In genomic region chr7:107802138-107802537, GRCm38 (mm10) we compare ENCODE assay signal across 23 mouse cellular contexts. TPM values are rescaled to one million over a fixed set of nuclear protein-coding genes. Genes with fewer than 3 reads are reported as not detected.
DNase-seq lines count a peak whose midpoint lies in the region; ATAC-seq lines count a peak whose summit lies in the region.
"Had no signal": no experiment of that assay in that cellular context is flagged by ENCODE, and none has a peak within 500 bp of the region (broad histone marks: within the 10 kb centered on the region; RNA-seq: fewer than 3 reads in every experiment).

No protein-coding gene starts in this region.

- no peaks in the 10 kb centered on the region for H3K36me3 ChIP-seq in embryonic facial prominence, embryonic 11.5 days (replicated peaks; ENCODE audit: control insufficient read depth, insufficient read depth, low read depth, low read length)
- H3K36me3 ChIP-seq in embryonic facial prominence, embryonic 10.5 days (replicated peaks), result no peaks in the 10 kb centered on the region
- H3K36me3 ChIP-seq in embryonic facial prominence, embryonic 12.5 days, result no peaks in the 10 kb centered on the region
- no peaks in the 10 kb centered on the region for H3K36me3 ChIP-seq in limb, embryonic 11.5 days (ENCODE audit: control insufficient read depth, insufficient read depth, low read length)
- no peaks in the 10 kb centered on the region for H3K36me3 ChIP-seq in limb, embryonic 15.5 days
- H3K36me3 ChIP-seq: forebrain, embryonic 12.5 days; heart, embryonic 12.5 days; hindbrain, embryonic 10.5 days; hindbrain, embryonic 15.5 days had no signal

- H3K9me3 ChIP-seq in embryonic facial prominence, embryonic 11.5 days (replicated peaks; ENCODE audit: control insufficient read depth, low read length), result no peaks in the 10 kb centered on the region
- 0 out of 2 replicates have a peak, but pooled peaks cover 6% of the 10 kb centered on the region for H3K9me3 ChIP-seq in embryonic facial prominence, embryonic 10.5 days
- H3K9me3 ChIP-seq in embryonic facial prominence, embryonic 12.5 days, result no peaks in the 10 kb centered on the region
- H3K9me3 ChIP-seq in limb, embryonic 11.5 days (ENCODE audit: control insufficient read depth, low read length), result no peaks in the 10 kb centered on the region
- H3K9me3 ChIP-seq in limb, embryonic 15.5 days, result no peaks in the 10 kb centered on the region
- H3K9me3 ChIP-seq: forebrain, embryonic 12.5 days; hindbrain, embryonic 10.5 days had no signal

- WGBS in embryonic facial prominence, embryonic 11.5 days, result 44% methylated on average over 3 of the region's 3 CpGs
- WGBS in embryonic facial prominence, embryonic 10.5 days, result 63% methylated on average over 3 of the region's 3 CpGs
- 49% methylated on average over 3 of the region's 3 CpGs for WGBS in embryonic facial prominence, embryonic 12.5 days
- WGBS in limb, embryonic 11.5 days, result 41% methylated on average over 3 of the region's 3 CpGs
- WGBS in limb, embryonic 15.5 days, result 33% methylated on average over 3 of the region's 3 CpGs

- no peaks in the 10 kb centered on the region for H3K4me1 ChIP-seq in embryonic facial prominence, embryonic 11.5 days (ENCODE audit: control insufficient read depth, insufficient read depth, low read length)
- H3K4me1 ChIP-seq in embryonic facial prominence, embryonic 10.5 days, result no peaks in the 10 kb centered on the region; the same call in 1 of the 2 replicates
- no peaks in the 10 kb centered on the region for H3K4me1 ChIP-seq in embryonic facial prominence, embryonic 12.5 days
- H3K4me1 ChIP-seq in limb, embryonic 11.5 days (ENCODE audit: control insufficient read depth, insufficient read depth, low read length), result 0 out of 2 replicates have a peak, but pooled peaks cover 2% of the 10 kb centered on the region
- peaks cover 2% of the 10 kb centered on the region; the same call in 1 of the 2 replicates for H3K4me1 ChIP-seq in limb, embryonic 15.5 days
- H3K4me1 ChIP-seq: forebrain, embryonic 12.5 days; heart, embryonic 12.5 days; hindbrain, embryonic 10.5 days; hindbrain, embryonic 15.5 days had no signal

- no peaks in the 10 kb centered on the region for H3K27me3 ChIP-seq in embryonic facial prominence, embryonic 11.5 days (ENCODE audit: control insufficient read depth, insufficient read depth, low read length)
- no peaks in the 10 kb centered on the region for H3K27me3 ChIP-seq in embryonic facial prominence, embryonic 10.5 days (replicated peaks; ENCODE audit: low read depth, poor library complexity, severe bottlenecking)
- H3K27me3 ChIP-seq in embryonic facial prominence, embryonic 12.5 days, result no peaks in the 10 kb centered on the region
- no peaks in the 10 kb centered on the region for H3K27me3 ChIP-seq in limb, embryonic 11.5 days (ENCODE audit: control insufficient read depth, insufficient read depth, low read length)
- no peaks in the 10 kb centered on the region for H3K27me3 ChIP-seq in limb, embryonic 15.5 days
- H3K27me3 ChIP-seq: forebrain, embryonic 12.5 days; heart, embryonic 12.5 days; hindbrain, embryonic 15.5 days had no signal

- peak; percentile 59 for DNase-seq in embryonic facial prominence, embryonic 11.5 days (ENCODE audit: low spot score)
- no peak for DNase-seq in embryonic facial prominence, embryonic 10.5 days (ENCODE audit: low spot score)
- peak; percentile 23 for DNase-seq in limb, embryonic 11.5 days (ENCODE audit: low spot score)
- no peak for DNase-seq in lung, postnatal 4 days
- DNase-seq in cerebellum, adult 8-10 months, result no peak
- DNase-seq: adrenal gland, postnatal 25 days; cerebellum, adult 9-10 months; cerebellum, postnatal 25 days; gastrocnemius, postnatal 14 days had no signal

- no peak overlapping the region for H3K27ac ChIP-seq in embryonic facial prominence, embryonic 11.5 days (replicated peaks; ENCODE audit: low read depth, low read length)
- no peak overlapping the region for H3K27ac ChIP-seq in embryonic facial prominence, embryonic 10.5 days (replicated peaks)
- 0 out of 2 replicates have a peak overlapping the region, but pooled peaks have one; percentile 23 for H3K27ac ChIP-seq in embryonic facial prominence, embryonic 12.5 days
- 0 out of 2 replicates have a peak overlapping the region, but pooled peaks have one; percentile 14 for H3K27ac ChIP-seq in limb, embryonic 11.5 days (replicated peaks; ENCODE audit: low read depth, low read length)
- peak overlapping the region; percentile 35; the same call in 1 of the 2 replicates for H3K27ac ChIP-seq in limb, embryonic 15.5 days
- H3K27ac ChIP-seq: forebrain, embryonic 12.5 days; hindbrain, embryonic 10.5 days; hindbrain, embryonic 15.5 days had no signal

- H3K9ac ChIP-seq in embryonic facial prominence, embryonic 11.5 days (replicated peaks; ENCODE audit: low read length), result no peak overlapping the region
- H3K9ac ChIP-seq in embryonic facial prominence, embryonic 12.5 days, result no peak overlapping the region
- no peak overlapping the region for H3K9ac ChIP-seq in limb, embryonic 11.5 days (ENCODE audit: low read length)
- no peak overlapping the region for H3K9ac ChIP-seq in limb, embryonic 15.5 days
- H3K9ac ChIP-seq: forebrain, embryonic 12.5 days; heart, embryonic 12.5 days; hindbrain, embryonic 15.5 days had no signal

- ATAC-seq in embryonic facial prominence, embryonic 11.5 days (replicated peaks; ENCODE audit: insufficient number of reproducible peaks, low FRiP score, low TSS enrichment, low read depth), result no peak; the same call in 1 of the 2 replicates
- peak; percentile 60; the same call in 1 of the 2 replicates for ATAC-seq in embryonic facial prominence, embryonic 12.5 days (ENCODE audit: insufficient number of reproducible peaks, insufficient read depth, low FRiP score, low TSS enrichment)
- peak; percentile 26; the same call in 1 of the 2 replicates for ATAC-seq in limb, embryonic 11.5 days (ENCODE audit: insufficient number of reproducible peaks, low FRiP score, low TSS enrichment, low read depth)
- ATAC-seq in limb, embryonic 15.5 days (ENCODE audit: insufficient number of reproducible peaks, low FRiP score, low TSS enrichment, low read depth), result no peak
- ATAC-seq in cerebellum, adult (ENCODE audit: insufficient number of reproducible peaks, low FRiP score, low TSS enrichment), result no peak
- ATAC-seq: activated CD4-positive, CD25-positive, alpha-beta regulatory T cell, adult 4 months; forebrain, embryonic 16.5 days; intestine, embryonic 16.5 days; Patski had no signal

- H3K4me2 ChIP-seq in embryonic facial prominence, embryonic 11.5 days (ENCODE audit: low read depth, low read length), result no peak overlapping the region
- no peak overlapping the region for H3K4me2 ChIP-seq in embryonic facial prominence, embryonic 12.5 days (replicated peaks)
- H3K4me2 ChIP-seq in limb, embryonic 11.5 days (ENCODE audit: low read depth, severe bottlenecking), result no peak overlapping the region
- no peak overlapping the region for H3K4me2 ChIP-seq in limb, embryonic 15.5 days
- H3K4me2 ChIP-seq: forebrain, embryonic 12.5 days; heart, embryonic 12.5 days; hindbrain, embryonic 15.5 days had no signal

- no peak overlapping the region for H3K4me3 ChIP-seq in embryonic facial prominence, embryonic 11.5 days (ENCODE audit: low read depth, low read length)
- no peak overlapping the region for H3K4me3 ChIP-seq in embryonic facial prominence, embryonic 10.5 days
- no peak overlapping the region for H3K4me3 ChIP-seq in embryonic facial prominence, embryonic 12.5 days
- H3K4me3 ChIP-seq in limb, embryonic 11.5 days (ENCODE audit: low read depth, low read length), result no peak overlapping the region
- no peak overlapping the region for H3K4me3 ChIP-seq in limb, embryonic 15.5 days
- H3K4me3 ChIP-seq: forebrain, embryonic 12.5 days; heart, embryonic 12.5 days; hindbrain, embryonic 10.5 days; hindbrain, embryonic 15.5 days had no signal

RNA-seq across cellular contexts. Expression of gene Ovch2, which starts 1.1 kb away (rescaled TPM):
- polyA plus RNA-seq in embryonic facial prominence, embryonic 11.5 days (2014; fragmentation: Nextera tagmentation; extraction: Ambion mirVana), result not detected in 2 replicates
- polyA plus RNA-seq in embryonic facial prominence, embryonic 10.5 days (2016; fragmentation: Nextera tagmentation; extraction: Ambion mirVana), result not detected in 2 replicates
- not detected in 2 replicates for polyA plus RNA-seq in embryonic facial prominence, embryonic 12.5 days (2016; fragmentation: Nextera tagmentation; extraction: Ambion mirVana)
- not detected in 2 replicates for polyA plus RNA-seq in limb, embryonic 11.5 days (2014; fragmentation: Nextera tagmentation; extraction: Ambion mirVana)
- not detected in 2 replicates for polyA plus RNA-seq in limb, embryonic 15.5 days (2015; fragmentation: Nextera tagmentation; extraction: Ambion mirVana)
- polyA plus RNA-seq: activated CD4-positive, CD25-positive, alpha-beta regulatory T cell, adult 4 months; C2C12; cortical plate, adult 2 months; forebrain, embryonic 12.5 days; forebrain, embryonic 16.5 days; heart, embryonic 12.5 days; heart, embryonic 16.5 days; hindbrain, embryonic 10.5 days; hindbrain, embryonic 15.5 days; intestine, embryonic 16.5 days; Patski had no signal

RNA-seq across cellular contexts. Expression of gene Olfr467, which starts 9.9 kb away (rescaled TPM):
- polyA plus RNA-seq in embryonic facial prominence, embryonic 11.5 days (2014; fragmentation: Nextera tagmentation; extraction: Ambion mirVana), result not detected in 2 replicates
- polyA plus RNA-seq in embryonic facial prominence, embryonic 10.5 days (2016; fragmentation: Nextera tagmentation; extraction: Ambion mirVana), result not detected in 2 replicates
- not detected in 2 replicates for polyA plus RNA-seq in embryonic facial prominence, embryonic 12.5 days (2016; fragmentation: Nextera tagmentation; extraction: Ambion mirVana)
- not detected in 2 replicates for polyA plus RNA-seq in limb, embryonic 11.5 days (2014; fragmentation: Nextera tagmentation; extraction: Ambion mirVana)
- not detected in 2 replicates for polyA plus RNA-seq in limb, embryonic 15.5 days (2015; fragmentation: Nextera tagmentation; extraction: Ambion mirVana)
- polyA plus RNA-seq: activated CD4-positive, CD25-positive, alpha-beta regulatory T cell, adult 4 months; C2C12; cortical plate, adult 2 months; forebrain, embryonic 12.5 days; forebrain, embryonic 16.5 days; heart, embryonic 12.5 days; heart, embryonic 16.5 days; hindbrain, embryonic 10.5 days; hindbrain, embryonic 15.5 days; intestine, embryonic 16.5 days; Patski had no signal

RNA-seq across cellular contexts. Expression of gene Olfr469, which starts 23.2 kb away (rescaled TPM):
- not detected in 2 replicates for polyA plus RNA-seq in embryonic facial prominence, embryonic 11.5 days (2014; fragmentation: Nextera tagmentation; extraction: Ambion mirVana)
- not detected in 2 replicates for polyA plus RNA-seq in embryonic facial prominence, embryonic 10.5 days (2016; fragmentation: Nextera tagmentation; extraction: Ambion mirVana)
- polyA plus RNA-seq in embryonic facial prominence, embryonic 12.5 days (2016; fragmentation: Nextera tagmentation; extraction: Ambion mirVana), result not detected in 2 replicates
- not detected in 2 replicates for polyA plus RNA-seq in limb, embryonic 11.5 days (2014; fragmentation: Nextera tagmentation; extraction: Ambion mirVana)
- not detected in 2 replicates for polyA plus RNA-seq in limb, embryonic 15.5 days (2015; fragmentation: Nextera tagmentation; extraction: Ambion mirVana)
- polyA plus RNA-seq: activated CD4-positive, CD25-positive, alpha-beta regulatory T cell, adult 4 months; C2C12; cortical plate, adult 2 months; forebrain, embryonic 12.5 days; forebrain, embryonic 16.5 days; heart, embryonic 12.5 days; heart, embryonic 16.5 days; hindbrain, embryonic 10.5 days; hindbrain, embryonic 15.5 days; intestine, embryonic 16.5 days; Patski had no signal

RNA-seq across cellular contexts. Expression of gene Cyb5r2, which starts 44.3 kb away (rescaled TPM):
- polyA plus RNA-seq in embryonic facial prominence, embryonic 11.5 days (2014; fragmentation: Nextera tagmentation; extraction: Ambion mirVana), result 0.29 and 0.31 TPM in 2 replicates
- 0.64 and 0.72 TPM in 2 replicates for polyA plus RNA-seq in embryonic facial prominence, embryonic 10.5 days (2016; fragmentation: Nextera tagmentation; extraction: Ambion mirVana)
- polyA plus RNA-seq in embryonic facial prominence, embryonic 12.5 days (2016; fragmentation: Nextera tagmentation; extraction: Ambion mirVana), result 0.40 and 0.42 TPM in 2 replicates
- polyA plus RNA-seq in limb, embryonic 11.5 days (2014; fragmentation: Nextera tagmentation; extraction: Ambion mirVana), result 0.47 and 0.92 TPM in 2 replicates
- 0.42 and 0.46 TPM in 2 replicates for polyA plus RNA-seq in limb, embryonic 15.5 days (2015; fragmentation: Nextera tagmentation; extraction: Ambion mirVana)
- polyA plus RNA-seq: activated CD4-positive, CD25-positive, alpha-beta regulatory T cell, adult 4 months; C2C12; forebrain, embryonic 12.5 days; Patski had no signal

RNA-seq across cellular contexts. Expression of gene Olfr470, which starts 45.2 kb away (rescaled TPM):
- polyA plus RNA-seq in embryonic facial prominence, embryonic 11.5 days (2014; fragmentation: Nextera tagmentation; extraction: Ambion mirVana), result not detected in 2 replicates
- not detected in 2 replicates for polyA plus RNA-seq in embryonic facial prominence, embryonic 10.5 days (2016; fragmentation: Nextera tagmentation; extraction: Ambion mirVana)
- not detected in 2 replicates for polyA plus RNA-seq in embryonic facial prominence, embryonic 12.5 days (2016; fragmentation: Nextera tagmentation; extraction: Ambion mirVana)
- not detected in 2 replicates for polyA plus RNA-seq in limb, embryonic 11.5 days (2014; fragmentation: Nextera tagmentation; extraction: Ambion mirVana)
- not detected in 2 replicates for polyA plus RNA-seq in limb, embryonic 15.5 days (2015; fragmentation: Nextera tagmentation; extraction: Ambion mirVana)
- polyA plus RNA-seq: activated CD4-positive, CD25-positive, alpha-beta regulatory T cell, adult 4 months; C2C12; cortical plate, adult 2 months; forebrain, embryonic 12.5 days; forebrain, embryonic 16.5 days; heart, embryonic 12.5 days; heart, embryonic 16.5 days; hindbrain, embryonic 10.5 days; hindbrain, embryonic 15.5 days; intestine, embryonic 16.5 days; Patski had no signal

Comparison
In these comparisons a context has a peak if more than half of its experiments do, and no peak if none do; other contexts are left out.
1. ATAC-seq: peak in embryonic facial prominence, embryonic 12.5 days (single experiment) and limb, embryonic 11.5 days (single experiment); none in embryonic facial prominence, embryonic 11.5 days (single experiment), limb, embryonic 15.5 days (single experiment) and cerebellum, adult (single experiment).
2. DNase-seq: peak in embryonic facial prominence, embryonic 11.5 days (single experiment) and limb, embryonic 11.5 days (single experiment); none in embryonic facial prominence, embryonic 10.5 days (single experiment), lung, postnatal 4 days (0 of 2) and cerebellum, adult 8-10 months (single experiment).
3. H3K27ac ChIP-seq: peak in embryonic facial prominence, embryonic 12.5 days (single experiment), limb, embryonic 11.5 days (single experiment) and limb, embryonic 15.5 days (single experiment); none in embryonic facial prominence, embryonic 11.5 days (single experiment) and embryonic facial prominence, embryonic 10.5 days (single experiment).